Mouse (Mus musculus): ENCODE measurements at regions not wholly inside any gene's neighbourhood (a gene's known extent, or its start where the extent isn't known, plus 50 kb on each side); places are given as distances from the start of the nearest gene placed in this dataset.

GRCm38 (mm10) chr14:61683356-61683740, 76.1 kb downstream of the Kcnrg start:
- TF ChIP-seq CTCF (IDR thresholded peaks at IDR 0.05): no peak
- TF ChIP-seq EP300 (IDR thresholded peaks at IDR 0.05): no peak
